Mouse (Mus musculus): ENCODE data around the gene Gadd45b. TPM values are rescaled to one million over a fixed set of nuclear protein-coding genes. Genes with fewer than 3 reads are reported as not detected.

Gadd45b gene
- polyA plus RNA-seq, 1 experiment from 2014 or later = 19.4 TPM

GRCm38 (mm10) chr10:80971533-80971932 lies 41.7 kb downstream of the Gadd45b start:
- Histone ChIP-seq H3K27ac (no peak overlapping the region), H3K27me3 (no peaks in the 10 kb centered on the region), H3K36me3 (no peaks in the 10 kb centered on the region), H3K4me3 (replicated peaks) (no peak overlapping the region), H3K9me3 (peaks cover 5% of the 10 kb centered on the region; the same call in 1 of the 2 replicates), H3K4me2 (no peak overlapping the region), H3K4me1 (replicated peaks) (peaks cover 19% of the 10 kb centered on the region), H3K9ac (replicated peaks) (no peak overlapping the region)
- 72% methylated on average over 15 of the region's 15 CpGs for WGBS
- ATAC-seq (ENCODE audit: insufficient number of reproducible peaks, insufficient read depth, low FRiP score, low TSS enrichment, low read depth) = no peak

DNA sequence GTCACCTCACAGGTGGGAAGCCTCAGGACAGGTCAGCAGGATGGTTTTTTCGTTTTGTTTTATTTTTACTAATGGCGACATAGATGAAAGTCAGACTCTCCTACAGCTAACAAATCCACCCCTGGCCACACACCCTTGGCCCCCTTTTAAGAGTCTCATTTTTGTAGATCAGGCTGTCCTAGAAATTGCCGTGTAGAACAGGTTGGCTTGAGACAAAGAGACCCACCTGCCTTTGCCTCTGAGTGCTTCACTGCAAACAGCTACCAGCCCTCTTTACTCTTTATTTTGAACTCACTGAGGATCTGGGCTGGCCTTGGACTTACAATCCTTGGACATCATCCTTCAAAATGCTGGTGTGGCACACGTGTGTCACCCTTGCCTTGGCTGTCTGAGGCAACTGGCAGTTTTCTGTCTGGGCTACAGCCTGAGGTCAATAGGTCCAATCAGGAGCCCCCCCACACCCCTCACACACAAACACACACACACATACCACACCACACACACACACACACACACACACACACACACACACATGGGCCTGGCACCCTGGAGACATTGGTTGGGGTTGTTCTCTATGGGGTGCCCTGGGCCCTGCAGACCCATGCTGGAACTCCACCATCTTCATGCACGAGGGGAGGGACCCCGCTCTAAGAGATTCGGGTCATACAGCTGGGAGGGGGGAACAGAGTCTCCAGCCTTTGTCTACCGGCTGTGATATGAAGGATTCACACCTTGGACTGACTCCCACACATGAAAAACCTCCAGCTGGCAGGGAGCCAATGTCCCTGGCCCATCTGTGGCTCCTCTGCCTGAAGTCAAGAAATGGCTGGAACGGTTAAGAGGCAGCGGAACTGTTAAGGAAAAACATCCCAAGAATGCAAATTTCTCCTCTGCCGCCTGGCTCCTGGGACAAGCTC lies 42.5 kb downstream of the Gadd45b start:
- Histone ChIP-seq H3K4me1 (replicated peaks) (peaks cover 14% of the 10 kb centered on the region), H3K9me3 (peaks cover 5% of the 10 kb centered on the region; the same call in 1 of the 2 replicates), H3K27ac (peak overlapping the region; percentile 32; the same call in 1 of the 2 replicates), H3K9ac (replicated peaks) (no peak overlapping the region), H3K27me3 (no peaks in the 10 kb centered on the region), H3K4me2 (no peak overlapping the region), H3K4me3 (replicated peaks) (no peak overlapping the region), H3K36me3 (no peaks in the 10 kb centered on the region)
- WGBS = 49% methylated on average over 11 of the region's 11 CpGs
- ATAC-seq (ENCODE audit: insufficient number of reproducible peaks, insufficient read depth, low FRiP score, low TSS enrichment, low read depth) = 0 out of 2 replicates have a peak, but pooled peaks have one; percentile 39

GRCm38 (mm10) chr10:80973722-80974121 lies 43.8 kb downstream of the Gadd45b start:
- H3K4me3 ChIP-seq (replicated peaks) = no peak overlapping the region
- 94% methylated on average over 1 of the region's 1 CpGs for WGBS
- ATAC-seq (ENCODE audit: insufficient number of reproducible peaks, insufficient read depth, low FRiP score, low TSS enrichment, low read depth) = no peak
- no peak overlapping the region for H3K9ac ChIP-seq (replicated peaks)
- no peaks in the 10 kb centered on the region for H3K27me3 ChIP-seq
- H3K27ac ChIP-seq = no peak overlapping the region
- H3K9me3 ChIP-seq = peaks cover 5% of the 10 kb centered on the region; the same call in 1 of the 2 replicates
- H3K36me3 ChIP-seq = no peaks in the 10 kb centered on the region
- peaks cover 10% of the 10 kb centered on the region for H3K4me1 ChIP-seq (replicated peaks)
- no peak overlapping the region for H3K4me2 ChIP-seq

DNA sequence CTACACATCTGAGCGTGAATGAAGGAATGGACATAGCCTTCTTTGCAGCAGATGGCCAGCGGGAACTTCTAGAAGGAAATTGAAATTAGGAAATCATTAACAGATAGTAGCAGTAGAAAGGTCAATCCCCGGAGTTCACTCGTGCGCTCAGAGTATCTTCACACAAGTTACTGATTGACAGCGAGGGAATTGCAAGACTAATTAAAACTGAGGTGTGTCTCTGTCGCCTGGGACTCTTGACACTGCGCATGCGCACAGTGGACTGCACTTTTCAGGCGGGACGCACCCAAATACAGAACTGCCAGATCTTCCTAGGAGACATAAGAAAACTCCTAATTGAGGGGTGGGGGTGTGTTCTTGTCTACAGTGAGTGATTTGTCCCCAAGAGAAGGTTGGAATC lies 45.6 kb downstream of the Gadd45b start:
- Histone ChIP-seq H3K9ac (replicated peaks) (no peak overlapping the region), H3K4me1 (replicated peaks) (peaks cover 10% of the 10 kb centered on the region), H3K27ac (no peak overlapping the region), H3K4me3 (replicated peaks) (no peak overlapping the region), H3K36me3 (no peaks in the 10 kb centered on the region), H3K4me2 (no peak overlapping the region), H3K9me3 (peaks cover 5% of the 10 kb centered on the region; the same call in 1 of the 2 replicates), H3K27me3 (no peaks in the 10 kb centered on the region)
- 93% methylated on average over 11 of the region's 11 CpGs for WGBS
- ATAC-seq (ENCODE audit: insufficient number of reproducible peaks, insufficient read depth, low FRiP score, low TSS enrichment, low read depth) = no peak

GRCm38 (mm10) chr10:80981564-80982112 lies 51.8 kb downstream of the Gadd45b start:
- Histone ChIP-seq H3K27me3 (peaks cover 44% of the 10 kb centered on the region), H3K4me1 (replicated peaks) (peaks cover 10% of the 10 kb centered on the region), H3K4me2 (no peak overlapping the region), H3K9me3 (no peaks in the 10 kb centered on the region), H3K27ac (no peak overlapping the region), H3K36me3 (no peaks in the 10 kb centered on the region), H3K4me3 (replicated peaks) (no peak overlapping the region), H3K9ac (replicated peaks) (no peak overlapping the region)
- WGBS = 68% methylated on average over 7 of the region's 7 CpGs
- no peak for ATAC-seq (ENCODE audit: insufficient number of reproducible peaks, insufficient read depth, low FRiP score, low TSS enrichment, low read depth)

Other genes with a start within 250 kb of the Gadd45b start
- 51.1 and 51.7 TPM in 2 replicates for gene Mob3a, start 228.1 kb upstream of the Gadd45b start, polyA plus RNA-seq (2016; fragmentation: Nextera tagmentation; extraction: Ambion mirVana)
- 12.5 and 16.5 TPM in 2 replicates for gene Izumo4, start 227.9 kb upstream of the Gadd45b start, polyA plus RNA-seq (2016; fragmentation: Nextera tagmentation; extraction: Ambion mirVana)
- 73.8 and 76.8 TPM in 2 replicates for gene Ap3d1, start 187.8 kb upstream of the Gadd45b start, polyA plus RNA-seq (2016; fragmentation: Nextera tagmentation; extraction: Ambion mirVana)
- 21.8 and 22.8 TPM in 2 replicates for gene Dot1l, start 174.9 kb upstream of the Gadd45b start, polyA plus RNA-seq (2016; fragmentation: Nextera tagmentation; extraction: Ambion mirVana)
- 63.0 and 72.8 TPM in 2 replicates for gene Sf3a2, start 131.9 kb upstream of the Gadd45b start, polyA plus RNA-seq (2016; fragmentation: Nextera tagmentation; extraction: Ambion mirVana)
- 132 and 144 TPM in 2 replicates for gene Plekhj1, start 131.4 kb upstream of the Gadd45b start, polyA plus RNA-seq (2016; fragmentation: Nextera tagmentation; extraction: Ambion mirVana)
- gene Amh, start 124.8 kb upstream of the Gadd45b start, polyA plus RNA-seq (2016; fragmentation: Nextera tagmentation; extraction: Ambion mirVana) = not detected in 2 replicates
- gene Jsrp1, start 116.6 kb upstream of the Gadd45b start, polyA plus RNA-seq (2016; fragmentation: Nextera tagmentation; extraction: Ambion mirVana) = 1.6 and 1.7 TPM in 2 replicates
- gene Oaz1, start 103.4 kb upstream of the Gadd45b start, polyA plus RNA-seq (2016; fragmentation: Nextera tagmentation; extraction: Ambion mirVana) = 1,783 and 1,832 TPM in 2 replicates
- 0.79 and 0.87 TPM in 2 replicates for gene Lingo3, start 86.0 kb upstream of the Gadd45b start, polyA plus RNA-seq (2016; fragmentation: Nextera tagmentation; extraction: Ambion mirVana)
- gene Lsm7, start 74.9 kb upstream of the Gadd45b start, polyA plus RNA-seq (2016; fragmentation: Nextera tagmentation; extraction: Ambion mirVana) = 344 and 378 TPM in 2 replicates
- 43.7 and 50.3 TPM in 2 replicates for gene Sppl2b, start 74.8 kb upstream of the Gadd45b start, polyA plus RNA-seq (2016; fragmentation: Nextera tagmentation; extraction: Ambion mirVana)
- 0.08 TPM in 1 of 2 replicates, not detected in the other for gene Tmprss9, start 58.2 kb upstream of the Gadd45b start, polyA plus RNA-seq (2016; fragmentation: Nextera tagmentation; extraction: Ambion mirVana)
- 318 and 327 TPM in 2 replicates for gene Timm13, start 29.1 kb upstream of the Gadd45b start, polyA plus RNA-seq (2016; fragmentation: Nextera tagmentation; extraction: Ambion mirVana)
- 74.8 and 75.2 TPM in 2 replicates for gene Lmnb2, start 11.8 kb upstream of the Gadd45b start, polyA plus RNA-seq (2016; fragmentation: Nextera tagmentation; extraction: Ambion mirVana)
- gene Gng7, start 84.9 kb downstream of the Gadd45b start, polyA plus RNA-seq (2016; fragmentation: Nextera tagmentation; extraction: Ambion mirVana) = 6.2 and 6.4 TPM in 2 replicates
- gene Diras1, start 95.6 kb downstream of the Gadd45b start, polyA plus RNA-seq (2016; fragmentation: Nextera tagmentation; extraction: Ambion mirVana) = 0.33 TPM in 1 of 2 replicates, not detected in the other
- gene Slc39a3, start 107.4 kb downstream of the Gadd45b start, polyA plus RNA-seq (2016; fragmentation: Nextera tagmentation; extraction: Ambion mirVana) = 17.0 and 17.6 TPM in 2 replicates
- 225 and 235 TPM in 2 replicates for gene Sgta, start 130.1 kb downstream of the Gadd45b start, polyA plus RNA-seq (2016; fragmentation: Nextera tagmentation; extraction: Ambion mirVana)
- gene Thop1, start 140.0 kb downstream of the Gadd45b start, polyA plus RNA-seq (2016; fragmentation: Nextera tagmentation; extraction: Ambion mirVana) = 68.1 and 68.3 TPM in 2 replicates
- 0.45 and 0.61 TPM in 2 replicates for gene Creb3l3, start 168.8 kb downstream of the Gadd45b start, polyA plus RNA-seq (2016; fragmentation: Nextera tagmentation; extraction: Ambion mirVana)
- gene Map2k2, start 175.8 kb downstream of the Gadd45b start, polyA plus RNA-seq (2016; fragmentation: Nextera tagmentation; extraction: Ambion mirVana) = 220 and 229 TPM in 2 replicates
- 19.0 and 19.7 TPM in 2 replicates for gene Zbtb7a, start 205.1 kb downstream of the Gadd45b start, polyA plus RNA-seq (2016; fragmentation: Nextera tagmentation; extraction: Ambion mirVana)
- 57.7 and 62.1 TPM in 2 replicates for gene Pias4, start 237.8 kb downstream of the Gadd45b start, polyA plus RNA-seq (2016; fragmentation: Nextera tagmentation; extraction: Ambion mirVana)
- gene Eef2, start 246.6 kb downstream of the Gadd45b start, polyA plus RNA-seq (2016; fragmentation: Nextera tagmentation; extraction: Ambion mirVana) = 524 and 544 TPM in 2 replicates